Mouse (Mus musculus) frontal cortex, postnatal 10 days (tissue): ENCODE measurements at regions not wholly inside any gene's neighbourhood (a gene's known extent, or its start where the extent isn't known, plus 50 kb on each side); places are given as distances from the start of the nearest gene placed in this dataset.

ENCODE experiments used
- DNase-seq, 2 experiments: peaks; one replicate each; pipeline ENCODE4 v3.0.0; 2022; ENCODE audit warnings: low spot score in 2 of 2, mixed read lengths in 1 of 2

- DNase-seq = no peak
These were observed 502.0 kb downstream of the Sqor start for GRCm38 (mm10) chr2:123267036-123267435.

GRCm38 (mm10) chr2:123274866-123275735 is 510.1 kb downstream of the Sqor start:
- no peak for DNase-seq

GRCm38 (mm10) chr2:123275736-123276330 is 510.8 kb downstream of the Sqor start:
- no peak for DNase-seq

DNA sequence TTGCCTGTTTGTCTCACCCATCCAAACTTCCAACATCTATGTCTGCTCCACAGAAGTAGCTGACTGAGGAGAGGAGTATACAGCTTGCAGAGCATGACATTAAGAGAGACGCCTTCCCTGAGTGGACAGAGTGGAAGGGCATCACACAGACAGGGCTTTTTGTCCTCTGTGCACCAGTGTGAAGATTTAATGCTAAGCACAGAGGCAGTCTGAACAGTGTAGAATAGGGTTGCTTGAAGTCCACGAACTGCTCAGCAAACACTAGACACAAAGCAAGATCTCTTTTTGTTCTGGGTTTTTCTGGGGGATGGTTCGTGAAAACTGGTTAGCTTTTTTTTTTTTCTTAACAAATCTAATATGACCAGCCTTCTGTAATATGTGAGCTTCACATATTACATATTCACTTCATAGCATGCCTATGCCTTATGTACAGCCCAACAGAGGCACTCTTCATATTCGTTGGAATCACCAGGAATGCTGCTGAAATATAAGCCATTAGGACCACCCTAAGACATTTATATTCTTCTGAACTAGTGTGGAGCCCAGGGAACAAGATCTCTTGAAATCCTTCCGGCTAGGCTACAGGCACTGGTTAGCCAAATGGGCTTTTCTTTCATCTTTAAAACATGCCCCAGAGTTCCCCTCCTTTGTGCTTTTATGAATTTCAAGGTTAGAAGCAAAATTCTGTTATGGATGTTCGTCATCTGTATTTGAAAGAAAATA is 546.7 kb downstream of the Sqor start:
- no peak for DNase-seq

- DNase-seq = peak; percentile 35 to 81
These were observed 547.2 kb downstream of the Sqor start for GRCm38 (mm10) chr2:123312277-123312617.

DNA sequence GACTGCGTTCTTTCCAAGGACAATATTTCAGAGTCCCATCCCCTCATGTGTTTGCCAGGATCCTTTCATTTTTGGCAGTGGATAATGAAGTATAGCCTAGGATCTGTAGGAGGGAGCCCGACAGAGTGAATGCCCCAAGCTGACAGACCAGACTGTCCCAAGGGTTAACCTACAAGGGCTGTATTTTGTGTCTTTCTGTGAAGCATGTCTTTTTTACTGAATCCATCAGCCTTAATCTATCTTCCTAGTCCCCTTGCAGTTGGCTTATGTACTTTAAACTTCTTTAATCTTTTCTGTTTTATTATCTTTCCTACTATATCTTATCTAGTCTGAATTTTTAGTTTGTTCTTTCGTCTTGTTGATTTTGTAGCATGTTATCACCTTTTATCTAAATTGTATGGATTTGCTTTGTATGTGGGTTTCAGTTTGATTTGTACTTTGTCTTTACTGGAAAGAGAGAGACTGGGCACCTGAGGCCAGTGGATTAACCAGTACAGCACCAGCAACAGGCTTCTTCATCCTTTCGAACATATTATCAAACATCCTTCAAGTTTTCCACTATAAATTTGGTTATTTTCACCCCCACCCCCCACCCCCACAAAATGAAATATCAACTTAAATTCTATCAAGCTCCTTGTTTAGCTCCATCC is 555.5 kb downstream of the Sqor start:
- no peak for DNase-seq

DNA sequence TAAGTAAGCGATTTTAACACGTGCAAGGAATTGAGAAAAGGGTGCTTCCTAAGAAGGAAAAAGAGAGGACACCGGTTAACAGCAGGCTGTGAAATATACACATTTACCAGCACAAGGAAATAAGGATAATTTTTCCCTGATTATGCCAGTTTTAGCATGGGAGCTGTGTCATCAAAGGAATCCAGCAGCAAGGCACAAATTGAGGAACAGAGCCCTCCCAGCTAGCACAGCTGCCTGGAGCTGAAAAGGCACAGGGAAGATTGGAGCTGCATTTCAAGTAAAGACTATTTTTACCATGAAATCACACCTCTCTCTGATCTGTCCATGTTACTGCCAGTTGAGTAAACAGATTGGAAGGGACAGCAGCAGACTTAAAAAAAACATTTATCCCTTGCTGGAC is 558.7 kb downstream of the Sqor start:
- DNase-seq = no peak

- DNase-seq = no peak
These were observed 559.9 kb downstream of the Sqor start for GRCm38 (mm10) chr2:123324896-123325295.

- DNase-seq = peak; percentile 22 to 41
These were observed 584.7 kb downstream of the Sqor start for GRCm38 (mm10) chr2:123349625-123350346.

- DNase-seq = no peak
These were observed 599.2 kb downstream of the Sqor start for GRCm38 (mm10) chr2:123364204-123364603.

DNA sequence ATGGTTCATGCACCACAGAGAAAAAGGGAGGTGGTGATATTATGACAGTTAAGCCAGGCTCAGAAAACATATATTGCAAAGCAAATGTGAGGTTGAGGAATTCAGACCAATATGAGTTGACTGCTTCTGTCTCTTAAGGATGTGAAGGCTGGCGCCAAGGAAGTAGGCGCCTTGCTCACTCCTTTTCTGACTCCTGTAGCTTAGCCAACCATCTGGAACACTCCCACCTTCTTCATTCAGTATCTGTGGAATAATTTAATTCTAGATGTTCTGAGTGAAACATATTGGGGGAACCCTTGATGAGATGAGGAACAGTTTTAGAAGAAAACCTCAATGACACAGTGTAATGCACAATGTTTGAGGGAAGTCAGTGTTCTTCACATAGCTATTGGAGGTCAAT is 601.5 kb downstream of the Sqor start:
- no peak for DNase-seq

- no peak for DNase-seq
These were observed 620.8 kb downstream of the Sqor start for GRCm38 (mm10) chr2:123385622-123386418.

GRCm38 (mm10) chr2:123386773-123387604 is 622.0 kb downstream of the Sqor start:
- DNase-seq = peak; percentile 13 to 19

DNA sequence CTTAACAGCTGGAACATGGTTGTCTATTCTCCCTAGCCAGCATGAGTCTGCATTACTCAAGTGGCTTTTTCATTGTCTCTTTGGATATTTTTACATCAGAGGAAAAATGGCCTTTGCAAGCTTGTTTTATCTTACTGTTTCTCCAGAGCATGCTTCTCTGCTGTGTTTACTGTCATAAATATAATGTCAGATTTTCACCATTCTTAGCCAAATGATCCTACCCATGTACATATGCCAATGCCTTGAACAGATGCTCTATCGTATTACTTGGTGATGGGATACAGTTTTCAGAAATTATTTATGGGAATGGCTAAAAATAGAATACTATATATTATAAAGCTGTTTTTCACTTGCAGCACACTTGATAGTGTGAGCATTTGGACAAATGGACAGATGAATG is 625.9 kb downstream of the Sqor start:
- DNase-seq = no peak

GRCm38 (mm10) chr2:123394296-123394695 is 629.3 kb downstream of the Sqor start:
- DNase-seq = no peak

GRCm38 (mm10) chr2:123397551-123397950 is 632.5 kb downstream of the Sqor start:
- no peak for DNase-seq

DNA sequence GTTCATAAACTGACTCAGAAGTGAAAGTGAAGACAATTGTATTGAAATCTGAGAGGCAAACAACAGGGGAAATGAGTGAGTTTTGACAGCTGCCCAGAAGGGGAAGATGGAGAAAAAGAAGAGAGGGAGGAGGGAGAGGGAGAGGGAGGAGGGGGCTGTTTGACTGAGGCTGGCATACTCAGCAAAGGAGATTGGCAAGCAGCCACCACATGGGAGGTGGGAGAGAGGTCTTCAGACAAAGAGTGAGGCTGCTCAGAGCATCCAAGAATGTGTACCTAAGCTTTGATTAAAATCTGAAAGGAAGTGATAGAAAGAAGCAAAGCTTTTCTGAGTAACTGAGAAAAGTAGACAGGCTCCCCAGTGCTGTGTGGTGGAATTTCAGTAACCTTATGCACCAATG is 636.0 kb downstream of the Sqor start:
- DNase-seq = no peak

DNA sequence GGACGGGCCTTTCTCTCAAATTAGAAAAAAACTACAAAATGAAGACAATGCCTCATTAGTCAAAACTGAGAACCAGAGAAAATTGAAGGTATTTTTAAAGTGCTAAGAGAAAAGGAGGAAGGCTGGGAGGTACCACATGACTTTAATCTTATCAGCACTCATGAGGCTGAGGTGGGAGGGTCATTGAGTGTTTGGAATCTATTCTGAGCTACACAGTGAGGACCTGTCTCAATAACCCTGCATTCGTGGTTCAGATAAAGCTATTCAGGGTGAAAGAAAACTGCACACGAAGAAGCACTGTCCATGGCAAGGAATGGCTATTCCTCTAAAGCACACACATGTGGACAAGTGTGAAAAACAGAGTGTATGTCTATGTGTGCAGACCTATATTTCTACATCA is 644.0 kb downstream of the Sqor start:
- DNase-seq = no peak

DNA sequence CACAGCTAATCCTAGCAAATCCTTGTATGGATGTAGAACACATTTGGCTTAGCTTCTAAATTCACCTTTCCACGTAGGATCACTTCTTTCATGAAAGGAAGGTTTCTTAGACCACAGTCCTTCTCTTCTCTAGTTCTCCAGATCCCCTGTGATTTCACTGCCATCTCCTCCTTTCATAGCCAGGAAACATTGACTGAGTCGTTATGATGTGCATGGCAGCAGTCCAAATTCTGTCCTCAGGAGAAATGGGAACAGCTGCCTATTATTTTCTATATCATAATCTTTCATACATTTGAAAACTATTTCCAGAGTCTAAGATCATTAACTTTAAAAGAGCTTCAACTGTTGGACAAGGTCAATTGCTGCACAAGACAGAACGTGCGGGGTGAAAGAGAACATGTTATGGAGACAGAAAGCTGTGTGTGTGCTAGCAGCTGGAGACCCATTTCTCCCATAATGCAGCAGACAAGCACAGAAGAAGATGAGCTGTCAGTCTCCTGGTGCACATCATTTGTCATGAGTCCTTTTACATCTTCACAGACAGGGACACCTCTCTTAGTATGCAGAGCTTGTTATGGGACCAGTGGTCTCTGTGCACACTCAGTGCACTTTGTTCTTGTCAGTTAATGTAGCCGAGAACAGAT is 631.6 kb upstream of the Sema6d start:
- no peak for DNase-seq
